Comparison of ENCODE assay signal across 21 mouse cellular contexts in genomic region chr15:30071668-30072067, GRCm38 (mm10).
DNase-seq lines count a peak whose midpoint lies in the region; TF ChIP-seq lines count a peak whose summit lies in the region.
"Had no signal": no experiment of that assay in that cellular context is flagged by ENCODE, and none has a peak within 500 bp of the region (broad histone marks: within the 10 kb centered on the region; RNA-seq: fewer than 3 reads in every experiment).

No protein-coding gene starts in this region.

- H3K36me3 ChIP-seq in E14TG2a.4 (ENCODE audit: insufficient read depth, low read length), result peaks cover 9% of the 10 kb centered on the region
- H3K36me3 ChIP-seq in ES-Bruce4 (ENCODE audit: control insufficient read depth, insufficient read depth, low read length, poor library complexity, severe bottlenecking), result no peaks in the 10 kb centered on the region
- H3K36me3 ChIP-seq in ES-E14 (ENCODE audit: control insufficient read depth, insufficient read depth, low read length, poor library complexity, severe bottlenecking), result peaks cover 3% of the 10 kb centered on the region; the same call in 1 of the 2 replicates
- H3K36me3 ChIP-seq: embryonic facial prominence, embryonic 13.5 days; embryonic facial prominence, embryonic 15.5 days; forebrain, embryonic 10.5 days; forebrain, embryonic 12.5 days had no signal

- H3K4me1 ChIP-seq in E14TG2a.4 (replicated peaks; ENCODE audit: low read depth, low read length) (peaks cover 45% of the 10 kb centered on the region), ES-Bruce4 (ENCODE audit: control insufficient read depth, insufficient read depth, low read length) (peaks cover 3% of the 10 kb centered on the region), ES-E14 (ENCODE audit: control insufficient read depth in 2 of 2, insufficient read depth in 2 of 2, low read length in 2 of 2, poor library complexity in 1 of 2) (peaks cover 2 to 4% of the 10 kb centered on the region in 2 experiments; a peak in 3 of 4 replicates)
- H3K4me1 ChIP-seq: embryonic facial prominence, embryonic 13.5 days; embryonic facial prominence, embryonic 15.5 days; forebrain, embryonic 10.5 days; forebrain, embryonic 12.5 days had no signal

- H3K9ac ChIP-seq in ES-Bruce4 (ENCODE audit: low read depth, poor library complexity, severe bottlenecking) (no peak overlapping the region), ES-E14 (ENCODE audit: insufficient read depth, low read depth, low read length, poor library complexity, severe bottlenecking) (no peak overlapping the region)
- H3K9ac ChIP-seq: embryonic facial prominence, embryonic 13.5 days; embryonic facial prominence, embryonic 15.5 days; forebrain, embryonic 12.5 days had no signal

- in situ Hi-C loops in ES-E14 (cut with MboI; ENCODE audit: low sequenced_read_pairs in 2 of 2, unreplicated experiment in 2 of 2), result no loop called here

- 0 out of 2 replicates have a peak, but pooled peaks have one; percentile 62 for TF ChIP-seq EP300 in ES-Bruce4 (IDR thresholded peaks at IDR 0.05; ENCODE audit: insufficient read depth, low read depth, low read length)

- no peak for TF ChIP-seq CTCF in E14TG2a.4 (conservative IDR thresholded peaks at IDR 0.05; ENCODE audit: low read length)
- no peak for TF ChIP-seq CTCF in ES-Bruce4 (IDR thresholded peaks at IDR 0.05; ENCODE audit: low read depth, low read length)

- no peaks in the 10 kb centered on the region for H3K27me3 ChIP-seq in E14TG2a.4 (ENCODE audit: insufficient read depth, low read length)
- H3K27me3 ChIP-seq in ES-Bruce4 (ENCODE audit: control insufficient read depth, insufficient read depth, low read length, poor library complexity, severe bottlenecking), result no peaks in the 10 kb centered on the region
- H3K27me3 ChIP-seq: embryonic facial prominence, embryonic 13.5 days; embryonic facial prominence, embryonic 15.5 days; forebrain, embryonic 12.5 days had no signal

- peak; percentile 44 for DNase-seq in ES-E14 (ENCODE audit: low read depth, low spot score)
- peak; percentile 75 for DNase-seq in ZHBTc4 (ENCODE audit: low read depth, low spot score)
- DNase-seq in adrenal gland, postnatal 10 days, result no peak
- no peak for DNase-seq in urinary bladder, adult 2 months (ENCODE audit: low spot score)
- no peak for DNase-seq in right cerebral cortex, postnatal 14 days
- DNase-seq: adrenal gland, adult 2 months; adrenal gland, postnatal 14 days; adrenal gland, postnatal 36 days; cerebellum, adult 11-12 months; cerebellum, adult 2 months; cerebellum, adult 9-10 months; cerebellum, postnatal 10 days; cerebellum, postnatal 36 days; embryo, embryonic 11 days had no signal

- H3K4me3 ChIP-seq in E14TG2a.4 (replicated peaks; ENCODE audit: low read length), result peak overlapping the region; percentile 43; the same call in 1 of the 2 replicates
- no peak overlapping the region for H3K4me3 ChIP-seq in ES-Bruce4 (ENCODE audit: low read depth, low read length)
- no peak overlapping the region for H3K4me3 ChIP-seq in ES-E14 (ENCODE audit: insufficient read depth in 1 of 2, low read depth in 1 of 2, low read length in 2 of 2, poor library complexity in 1 of 2, severe bottlenecking in 1 of 2)
- H3K4me3 ChIP-seq: embryonic facial prominence, embryonic 13.5 days; embryonic facial prominence, embryonic 15.5 days; erythroblast, embryonic 14.5 days; forebrain, embryonic 10.5 days; forebrain, embryonic 12.5 days had no signal

- TF ChIP-seq POLR2A in ES-Bruce4 (IDR thresholded peaks at IDR 0.05; ENCODE audit: insufficient read depth, low read length), result no peak

- H3K27ac ChIP-seq in ES-Bruce4 (ENCODE audit: insufficient read depth, low read length) (no peak overlapping the region), ES-E14 (ENCODE audit: insufficient read depth, low read depth, low read length, poor library complexity, severe bottlenecking) (peak overlapping the region; percentile 91; the same call in 1 of the 2 replicates)
- H3K27ac ChIP-seq: embryonic facial prominence, embryonic 13.5 days; embryonic facial prominence, embryonic 15.5 days; forebrain, embryonic 10.5 days; forebrain, embryonic 12.5 days had no signal

- peaks cover 30% of the 10 kb centered on the region for H3K9me3 ChIP-seq in E14TG2a.4 (ENCODE audit: low read length)
- peaks cover 30% of the 10 kb centered on the region for H3K9me3 ChIP-seq in ES-Bruce4 (replicated peaks; ENCODE audit: control insufficient read depth, insufficient read depth, low read length, poor library complexity, severe bottlenecking)
- peaks cover 2% of the 10 kb centered on the region; the same call in 1 of the 2 replicates for H3K9me3 ChIP-seq in ES-E14 (ENCODE audit: control insufficient read depth, insufficient read depth, low read depth, low read length)
- H3K9me3 ChIP-seq: embryonic facial prominence, embryonic 15.5 days; forebrain, embryonic 10.5 days; forebrain, embryonic 12.5 days had no signal

TF ChIP-seq in ES-E14, 5 proteins besides CTCF, POLR2A, EP300 and RAD21:
- TF ChIP-seq ZNF384 (IDR thresholded peaks at IDR 0.05; ENCODE audit: low read depth, low read length) (no peak), MAFK (IDR thresholded peaks at IDR 0.05; ENCODE audit: insufficient read depth, low read depth, low read length) (no peak), HCFC1 (IDR thresholded peaks at IDR 0.05; ENCODE audit: borderline replicate concordance, insufficient read depth, low read length) (no peak), ZC3H11A (IDR thresholded peaks at IDR 0.05; ENCODE audit: borderline replicate concordance, low read depth, low read length) (no peak)
TF ChIP-seq in ES-E14: peak in this region for 0.

Comparison
In these comparisons a context has a peak if more than half of its experiments do, and no peak if none do; other contexts are left out.
1. DNase-seq: peak in ES-E14 (single experiment) and ZHBTc4 (single experiment); none in adrenal gland, postnatal 10 days (single experiment), urinary bladder, adult 2 months (single experiment) and right cerebral cortex, postnatal 14 days (single experiment).